Mouse (Mus musculus): ENCODE results near the gene Wfdc16. TPM values are rescaled to one million over a fixed set of nuclear protein-coding genes. Genes with fewer than 3 reads are reported as not detected.
"Not testable (repeated sequence)": the region's sequence is repeated elsewhere in the genome, so short reads cannot be mapped to it uniquely, and the experiment has no call there.

Wfdc16 gene
- polyA plus RNA-seq, 1 experiment: not detected

- H3K9me3 ChIP-seq (ENCODE audit: control insufficient read depth, low read length): no peaks in the 10 kb centered on the region; the same call in 1 of the 2 replicates
Measured at GRCm38 (mm10) chr2:164608781-164609180, 29.8 kb downstream of the Wfdc16 start.

GRCm38 (mm10) chr2:164604411-164604810 lies 34.2 kb downstream of the Wfdc16 start:
- Histone ChIP-seq H3K4me1 (ENCODE audit: control insufficient read depth) (no peaks in the 10 kb centered on the region), H3K4me3 (replicated peaks) (no peak overlapping the region), H3K27me3 (ENCODE audit: control insufficient read depth) (no peaks in the 10 kb centered on the region), H3K9me3 (ENCODE audit: control insufficient read depth, low read length) (peaks cover 11% of the 10 kb centered on the region), H3K36me3 (ENCODE audit: control insufficient read depth) (no peaks in the 10 kb centered on the region)
- TF ChIP-seq TAL1 (IDR thresholded peaks at IDR 0.05; ENCODE audit: low read length): no peak
- TF ChIP-seq GATA1 (IDR thresholded peaks at IDR 0.05; ENCODE audit: low read length): no peak

More at GRCm38 (mm10) chr2:164608781-164609180, 29.8 kb downstream of the Wfdc16 start:
- TF ChIP-seq TAL1 (IDR thresholded peaks at IDR 0.05; ENCODE audit: low read length) (no peak), GATA1 (IDR thresholded peaks at IDR 0.05; ENCODE audit: low read length) (no peak)
- H3K4me1 ChIP-seq (ENCODE audit: control insufficient read depth): no peaks in the 10 kb centered on the region
- H3K4me3 ChIP-seq (replicated peaks): no peak overlapping the region
- H3K36me3 ChIP-seq (ENCODE audit: control insufficient read depth): no peaks in the 10 kb centered on the region
- no peaks in the 10 kb centered on the region for H3K27me3 ChIP-seq (ENCODE audit: control insufficient read depth)

- TF ChIP-seq GATA1 (IDR thresholded peaks at IDR 0.05; ENCODE audit: low read length) (no peak), TAL1 (IDR thresholded peaks at IDR 0.05; ENCODE audit: low read length) (no peak)
- Histone ChIP-seq H3K4me3 (replicated peaks) (no peak overlapping the region), H3K9me3 (ENCODE audit: control insufficient read depth, low read length) (peaks cover 11% of the 10 kb centered on the region), H3K27me3 (ENCODE audit: control insufficient read depth) (no peaks in the 10 kb centered on the region), H3K4me1 (ENCODE audit: control insufficient read depth) (no peaks in the 10 kb centered on the region), H3K36me3 (ENCODE audit: control insufficient read depth) (no peaks in the 10 kb centered on the region)
Measured at GRCm38 (mm10) chr2:164603482-164603881, 35.1 kb downstream of the Wfdc16 start.

- Histone ChIP-seq H3K36me3 (ENCODE audit: control insufficient read depth) (no peaks in the 10 kb centered on the region), H3K27me3 (ENCODE audit: control insufficient read depth) (no peaks in the 10 kb centered on the region), H3K4me1 (ENCODE audit: control insufficient read depth) (no peaks in the 10 kb centered on the region), H3K4me3 (replicated peaks) (no peak overlapping the region), H3K9me3 (ENCODE audit: control insufficient read depth, low read length) (peaks cover 11% of the 10 kb centered on the region)
- TF ChIP-seq TAL1 (IDR thresholded peaks at IDR 0.05; ENCODE audit: low read length) (no peak), GATA1 (IDR thresholded peaks at IDR 0.05; ENCODE audit: low read length) (no peak)
Measured at GRCm38 (mm10) chr2:164600179-164600578, 38.4 kb downstream of the Wfdc16 start.

- Histone ChIP-seq H3K4me3 (replicated peaks) (no peak within 1 kb of the TSS), H3K9me3 (ENCODE audit: control insufficient read depth, low read length) (no peaks in the 10 kb centered on the region), H3K4me1 (ENCODE audit: control insufficient read depth) (no peaks in the 10 kb centered on the region), H3K36me3 (ENCODE audit: control insufficient read depth) (no peaks in the 10 kb centered on the region), H3K27me3 (ENCODE audit: control insufficient read depth) (no peaks in the 10 kb centered on the region)
- no peak for TF ChIP-seq TAL1 (IDR thresholded peaks at IDR 0.05; ENCODE audit: low read length)
- TF ChIP-seq GATA1 (IDR thresholded peaks at IDR 0.05; ENCODE audit: low read length): no peak
Measured at GRCm38 (mm10) chr2:164593494-164593893, 45.1 kb downstream of the Wfdc16 start, which contains the start of gene Eppin. TSS of gene Eppin (minus strand) at chr2:164593594.

GRCm38 (mm10) chr2:164592014-164592413 lies 46.6 kb downstream of the Wfdc16 start:
- no peaks in the 10 kb centered on the region for H3K27me3 ChIP-seq (ENCODE audit: control insufficient read depth)
- TF ChIP-seq TAL1 (IDR thresholded peaks at IDR 0.05; ENCODE audit: low read length) (no peak), GATA1 (IDR thresholded peaks at IDR 0.05; ENCODE audit: low read length) (no peak)

GRCm38 (mm10) chr2:164585025-164585725 lies 53.4 kb downstream of the Wfdc16 start, which contains the start of gene Wfdc6a:
TSS of gene Wfdc6a (minus strand) at chr2:164585447.
- H3K4me3 ChIP-seq (replicated peaks); H3K4me1 ChIP-seq (ENCODE audit: control insufficient read depth); H3K36me3 ChIP-seq (ENCODE audit: control insufficient read depth); H3K9me3 ChIP-seq (ENCODE audit: control insufficient read depth, low read length); H3K27me3 ChIP-seq (ENCODE audit: control insufficient read depth): not testable (repeated sequence)

More at GRCm38 (mm10) chr2:164592014-164592413, 46.6 kb downstream of the Wfdc16 start:
- H3K4me3 ChIP-seq (replicated peaks): no peak overlapping the region
- no peaks in the 10 kb centered on the region for H3K4me1 ChIP-seq (ENCODE audit: control insufficient read depth)
- H3K9me3 ChIP-seq (ENCODE audit: control insufficient read depth, low read length): no peaks in the 10 kb centered on the region
- H3K36me3 ChIP-seq (ENCODE audit: control insufficient read depth): no peaks in the 10 kb centered on the region

Other genes with a start within 250 kb of the Wfdc16 start
- not detected in 2 replicates for gene Slpi, start 249.7 kb downstream of the Wfdc16 start, polyA plus RNA-seq (2012)
- 0.06 TPM in 1 of 2 replicates, not detected in the other for gene Rbpjl, start 235.7 kb downstream of the Wfdc16 start, polyA plus RNA-seq (2012)
- gene Matn4, start 233.6 kb downstream of the Wfdc16 start, polyA plus RNA-seq (2012): not detected in 2 replicates
- 0.03 TPM in 1 of 2 replicates, not detected in the other for gene Sdc4, start 194.9 kb downstream of the Wfdc16 start, polyA plus RNA-seq (2012)
- gene Sys1, start 181.8 kb downstream of the Wfdc16 start, polyA plus RNA-seq (2012): 7.9 and 10.3 TPM in 2 replicates
- not detected in 2 replicates for gene Gm20458, start 177.8 kb downstream of the Wfdc16 start, polyA plus RNA-seq (2012)
- gene Trp53tg5, start 165.1 kb downstream of the Wfdc16 start, polyA plus RNA-seq (2012): not detected in 2 replicates
- 0.09 and 0.11 TPM in 2 replicates for gene Dbndd2, start 152.7 kb downstream of the Wfdc16 start, polyA plus RNA-seq (2012)
- gene Pigt, start 141.3 kb downstream of the Wfdc16 start, polyA plus RNA-seq (2012): 12.7 and 13.8 TPM in 2 replicates
- gene Wfdc2, start 76.4 kb downstream of the Wfdc16 start, polyA plus RNA-seq (2012): not detected in 2 replicates
- not detected in 2 replicates for gene Spint3, start 65.3 kb downstream of the Wfdc16 start, polyA plus RNA-seq (2012)
- gene Wfdc6a, start 53.3 kb downstream of the Wfdc16 start, polyA plus RNA-seq (2012): not detected in 2 replicates
- not detected in 2 replicates for gene Eppin, start 45.2 kb downstream of the Wfdc16 start, polyA plus RNA-seq (2012)
- gene Wfdc6b, start 25.3 kb downstream of the Wfdc16 start, polyA plus RNA-seq (2012): not detected in 2 replicates
- gene Wfdc8, start 25.2 kb downstream of the Wfdc16 start, polyA plus RNA-seq (2012): not detected in 2 replicates
- not detected in 2 replicates for gene Wfdc10, start 17.2 kb upstream of the Wfdc16 start, polyA plus RNA-seq (2012)
- gene Wfdc9, start 17.8 kb upstream of the Wfdc16 start, polyA plus RNA-seq (2012): not detected in 2 replicates
- gene Wfdc11, start 35.3 kb upstream of the Wfdc16 start, polyA plus RNA-seq (2012): not detected in 2 replicates
- not detected in 2 replicates for gene Wfdc13, start 46.3 kb upstream of the Wfdc16 start, polyA plus RNA-seq (2012)
- gene Spint4, start 59.7 kb upstream of the Wfdc16 start, polyA plus RNA-seq (2012): not detected in 2 replicates
- gene Spint5, start 76.5 kb upstream of the Wfdc16 start, polyA plus RNA-seq (2012): not detected in 2 replicates
- gene Wfdc3, start 107.1 kb upstream of the Wfdc16 start, polyA plus RNA-seq (2012): 0.04 and 0.07 TPM in 2 replicates
- gene Dnttip1, start 107.2 kb upstream of the Wfdc16 start, polyA plus RNA-seq (2012): 16.3 and 17.4 TPM in 2 replicates
- 158 and 179 TPM in 2 replicates for gene Ube2c, start 131.1 kb upstream of the Wfdc16 start, polyA plus RNA-seq (2012)
- gene Tnnc2, start 141.2 kb upstream of the Wfdc16 start, polyA plus RNA-seq (2012): not detected in 2 replicates
- gene Snx21, start 147.0 kb upstream of the Wfdc16 start, polyA plus RNA-seq (2012): 1.5 and 2.4 TPM in 2 replicates
- gene Acot8, start 166.1 kb upstream of the Wfdc16 start, polyA plus RNA-seq (2012): 7.0 and 9.2 TPM in 2 replicates
- 0.08 and 0.10 TPM in 2 replicates for gene Zswim3, start 166.3 kb upstream of the Wfdc16 start, polyA plus RNA-seq (2012)
- 0.69 and 0.71 TPM in 2 replicates for gene Zswim1, start 183.9 kb upstream of the Wfdc16 start, polyA plus RNA-seq (2012)
- gene Spata25, start 189.7 kb upstream of the Wfdc16 start, polyA plus RNA-seq (2012): not detected in 2 replicates
- 6.9 and 7.3 TPM in 2 replicates for gene Ctsa, start 194.1 kb upstream of the Wfdc16 start, polyA plus RNA-seq (2012)
- gene Neurl2, start 194.7 kb upstream of the Wfdc16 start, polyA plus RNA-seq (2012): 0.10 and 0.14 TPM in 2 replicates
- 0.32 and 0.70 TPM in 2 replicates for gene Pltp, start 218.9 kb upstream of the Wfdc16 start, polyA plus RNA-seq (2012)
- gene Pcif1, start 240.5 kb upstream of the Wfdc16 start, polyA plus RNA-seq (2012): 24.3 and 28.7 TPM in 2 replicates

Measured in erythroblast, embryonic 14.5 days (primary cell).